Mouse (Mus musculus): ENCODE measurements around the gene Cntnap3. TPM values are rescaled to one million over a fixed set of nuclear protein-coding genes. Genes with fewer than 3 reads are reported as not detected.
"Not testable (repeated sequence)": the region's sequence is repeated elsewhere in the genome, so short reads cannot be mapped to it uniquely, and the experiment has no call there.

The Cntnap3 gene
- polyA plus RNA-seq (2015; fragmentation: Nextera tagmentation; extraction: Ambion mirVana): 4.2 and 4.6 TPM in 2 replicates

GRCm38 (mm10) chr13:64903585-64904208, at the start of gene Cntnap3:
TSS of gene Cntnap3 (minus strand) at chr13:64903955.
- Histone ChIP-seq H3K27ac (ENCODE audit: low read length) (no peak within 1 kb of the TSS), H3K36me3 (ENCODE audit: control insufficient read depth, insufficient read depth) (no peaks in the 10 kb centered on the region), H3K4me1 (replicated peaks; ENCODE audit: control insufficient read depth, insufficient read depth, low read length) (peaks cover 5% of the 10 kb centered on the region), H3K4me2 (ENCODE audit: low read length) (peak within 1 kb of the TSS; percentile 50), H3K4me3 (replicated peaks; ENCODE audit: low read length) (peak within 1 kb of the TSS; percentile 38), H3K9ac (replicated peaks; ENCODE audit: low read depth, low read length) (peak within 1 kb of the TSS; percentile 49; the same call in 1 of the 2 replicates), H3K9me3 (ENCODE audit: control insufficient read depth, low read length) (no peaks in the 10 kb centered on the region), H3K27me3 (replicated peaks; ENCODE audit: control insufficient read depth, insufficient read depth, low read length) (no peaks in the 10 kb centered on the region)
- ATAC-seq: peak; percentile 99
- WGBS: 4% methylated on average over 16 of the region's 16 CpGs

GRCm38 (mm10) chr13:64917191-64917590, 13.4 kb upstream of the Cntnap3 start, which contains the start of gene Spata31:
TSS of gene Spata31 (plus strand) at chr13:64917406.
- 73% methylated on average over 1 of the region's 1 CpGs for WGBS
- Histone ChIP-seq H3K36me3 (ENCODE audit: control insufficient read depth, insufficient read depth) (no peaks in the 10 kb centered on the region), H3K4me3 (replicated peaks; ENCODE audit: low read length) (no peak within 1 kb of the TSS), H3K27me3 (replicated peaks; ENCODE audit: control insufficient read depth, insufficient read depth, low read length) (no peaks in the 10 kb centered on the region), H3K4me2 (ENCODE audit: low read length) (no peak within 1 kb of the TSS), H3K27ac (ENCODE audit: low read length) (no peak within 1 kb of the TSS), H3K9ac (replicated peaks; ENCODE audit: low read depth, low read length) (no peak within 1 kb of the TSS), H3K9me3 (ENCODE audit: control insufficient read depth, low read length) (no peaks in the 10 kb centered on the region), H3K4me1 (replicated peaks; ENCODE audit: control insufficient read depth, insufficient read depth, low read length) (no peaks in the 10 kb centered on the region)
- no peak for ATAC-seq

GRCm38 (mm10) chr13:64903132-64903531, 623 bp downstream of the Cntnap3 start:
- WGBS: 13% methylated on average over 1 of the region's 1 CpGs
- peaks cover 5% of the 10 kb centered on the region for H3K4me1 ChIP-seq (replicated peaks; ENCODE audit: control insufficient read depth, insufficient read depth, low read length)
- H3K9me3 ChIP-seq (ENCODE audit: control insufficient read depth, low read length): no peaks in the 10 kb centered on the region
- H3K4me3 ChIP-seq (replicated peaks; ENCODE audit: low read length): no peak overlapping the region; the same call in 1 of the 2 replicates
- peak; percentile 58 for ATAC-seq
- H3K27ac ChIP-seq (ENCODE audit: low read length): no peak overlapping the region
- peak overlapping the region; percentile 28; the same call in 1 of the 2 replicates for H3K4me2 ChIP-seq (ENCODE audit: low read length)
- no peaks in the 10 kb centered on the region for H3K36me3 ChIP-seq (ENCODE audit: control insufficient read depth, insufficient read depth)
- no peaks in the 10 kb centered on the region for H3K27me3 ChIP-seq (replicated peaks; ENCODE audit: control insufficient read depth, insufficient read depth, low read length)
- H3K9ac ChIP-seq (replicated peaks; ENCODE audit: low read depth, low read length): no peak overlapping the region

GRCm38 (mm10) chr13:64865397-64865796, 38.4 kb downstream of the Cntnap3 start:
- H3K27ac ChIP-seq (ENCODE audit: low read length): no peak overlapping the region
- no peaks in the 10 kb centered on the region for H3K27me3 ChIP-seq (replicated peaks; ENCODE audit: control insufficient read depth, insufficient read depth, low read length)
- H3K9ac ChIP-seq (replicated peaks; ENCODE audit: low read depth, low read length): no peak overlapping the region
- H3K4me1 ChIP-seq (replicated peaks; ENCODE audit: control insufficient read depth, insufficient read depth, low read length): no peaks in the 10 kb centered on the region
- no peak overlapping the region for H3K4me2 ChIP-seq (ENCODE audit: low read length)
- H3K9me3 ChIP-seq (ENCODE audit: control insufficient read depth, low read length): no peaks in the 10 kb centered on the region
- H3K4me3 ChIP-seq (replicated peaks; ENCODE audit: low read length): no peak overlapping the region
- 92% methylated on average over 3 of the region's 3 CpGs for WGBS
- H3K36me3 ChIP-seq (ENCODE audit: control insufficient read depth, insufficient read depth): no peaks in the 10 kb centered on the region
- no peak for ATAC-seq

GRCm38 (mm10) chr13:64824856-64825255, 78.9 kb downstream of the Cntnap3 start:
- not testable (repeated sequence) for H3K36me3 ChIP-seq (ENCODE audit: control insufficient read depth, insufficient read depth); H3K4me3 ChIP-seq (replicated peaks; ENCODE audit: low read length); H3K27ac ChIP-seq (ENCODE audit: low read length); H3K27me3 ChIP-seq (replicated peaks; ENCODE audit: control insufficient read depth, insufficient read depth, low read length); H3K4me1 ChIP-seq (replicated peaks; ENCODE audit: control insufficient read depth, insufficient read depth, low read length); H3K9me3 ChIP-seq (ENCODE audit: control insufficient read depth, low read length); H3K4me2 ChIP-seq (ENCODE audit: low read length); H3K9ac ChIP-seq (replicated peaks; ENCODE audit: low read depth, low read length); ATAC-seq
- WGBS: 49% methylated on average over 5 of the region's 5 CpGs

GRCm38 (mm10) chr13:64745383-64745782, 158.4 kb downstream of the Cntnap3 start:
- no peaks in the 10 kb centered on the region for H3K4me1 ChIP-seq (replicated peaks; ENCODE audit: control insufficient read depth, insufficient read depth, low read length)
- H3K27me3 ChIP-seq (replicated peaks; ENCODE audit: control insufficient read depth, insufficient read depth, low read length): no peaks in the 10 kb centered on the region
- H3K27ac ChIP-seq (ENCODE audit: low read length): no peak overlapping the region
- peak; percentile 84 for ATAC-seq
- WGBS: 55% methylated on average over 3 of the region's 3 CpGs
- no peaks in the 10 kb centered on the region for H3K9me3 ChIP-seq (ENCODE audit: control insufficient read depth, low read length)
- H3K4me3 ChIP-seq (replicated peaks; ENCODE audit: low read length): no peak overlapping the region
- no peak overlapping the region for H3K4me2 ChIP-seq (ENCODE audit: low read length)
- no peak overlapping the region for H3K9ac ChIP-seq (replicated peaks; ENCODE audit: low read depth, low read length)
- no peaks in the 10 kb centered on the region for H3K36me3 ChIP-seq (ENCODE audit: control insufficient read depth, insufficient read depth)

GRCm38 (mm10) chr13:64732244-64732643, 171.5 kb downstream of the Cntnap3 start:
- Histone ChIP-seq H3K4me3 (replicated peaks; ENCODE audit: low read length) (no peak overlapping the region), H3K27ac (ENCODE audit: low read length) (no peak overlapping the region), H3K27me3 (replicated peaks; ENCODE audit: control insufficient read depth, insufficient read depth, low read length) (no peaks in the 10 kb centered on the region), H3K9me3 (ENCODE audit: control insufficient read depth, low read length) (no peaks in the 10 kb centered on the region), H3K9ac (replicated peaks; ENCODE audit: low read depth, low read length) (no peak overlapping the region), H3K4me2 (ENCODE audit: low read length) (no peak overlapping the region), H3K36me3 (ENCODE audit: control insufficient read depth, insufficient read depth) (no peaks in the 10 kb centered on the region), H3K4me1 (replicated peaks; ENCODE audit: control insufficient read depth, insufficient read depth, low read length) (no peaks in the 10 kb centered on the region)
- no peak for ATAC-seq
- 79% methylated on average over 3 of the region's 3 CpGs for WGBS

GRCm38 (mm10) chr13:64716791-64717190, 187.0 kb downstream of the Cntnap3 start:
- ATAC-seq: no peak
- Histone ChIP-seq H3K4me2 (ENCODE audit: low read length) (no peak overlapping the region), H3K27ac (ENCODE audit: low read length) (no peak overlapping the region), H3K36me3 (ENCODE audit: control insufficient read depth, insufficient read depth) (no peaks in the 10 kb centered on the region), H3K4me1 (replicated peaks; ENCODE audit: control insufficient read depth, insufficient read depth, low read length) (no peaks in the 10 kb centered on the region), H3K9me3 (ENCODE audit: control insufficient read depth, low read length) (no peaks in the 10 kb centered on the region), H3K27me3 (replicated peaks; ENCODE audit: control insufficient read depth, insufficient read depth, low read length) (no peaks in the 10 kb centered on the region), H3K4me3 (replicated peaks; ENCODE audit: low read length) (no peak overlapping the region), H3K9ac (replicated peaks; ENCODE audit: low read depth, low read length) (no peak overlapping the region)
- WGBS: 87% methylated on average over 2 of the region's 2 CpGs

GRCm38 (mm10) chr13:64692463-64692862, 211.3 kb downstream of the Cntnap3 start:
- Histone ChIP-seq H3K27ac (ENCODE audit: low read length) (no peak overlapping the region), H3K4me1 (replicated peaks; ENCODE audit: control insufficient read depth, insufficient read depth, low read length) (no peaks in the 10 kb centered on the region), H3K4me2 (ENCODE audit: low read length) (no peak overlapping the region), H3K27me3 (replicated peaks; ENCODE audit: control insufficient read depth, insufficient read depth, low read length) (no peaks in the 10 kb centered on the region), H3K36me3 (ENCODE audit: control insufficient read depth, insufficient read depth) (no peaks in the 10 kb centered on the region), H3K9ac (replicated peaks; ENCODE audit: low read depth, low read length) (no peak overlapping the region), H3K9me3 (ENCODE audit: control insufficient read depth, low read length) (no peaks in the 10 kb centered on the region), H3K4me3 (replicated peaks; ENCODE audit: low read length) (no peak overlapping the region)
- 79% methylated on average over 1 of the region's 1 CpGs for WGBS
- ATAC-seq: no peak
